Mouse (Mus musculus): Measurements from ENCODE around the gene Krtap6-5. TPM values are rescaled to one million over a fixed set of nuclear protein-coding genes. Genes with fewer than 3 reads are reported as not detected.

The Krtap6-5 gene
- not detected in 2 replicates for polyA plus RNA-seq (2015; fragmentation: Nextera tagmentation; extraction: Ambion mirVana)

GRCm38 (mm10) chr16:89047783-89048182 is at the start of gene Krtap6-5:
Gene Krtap6-5 (minus strand): TSS chr16:89047883.

DNA sequence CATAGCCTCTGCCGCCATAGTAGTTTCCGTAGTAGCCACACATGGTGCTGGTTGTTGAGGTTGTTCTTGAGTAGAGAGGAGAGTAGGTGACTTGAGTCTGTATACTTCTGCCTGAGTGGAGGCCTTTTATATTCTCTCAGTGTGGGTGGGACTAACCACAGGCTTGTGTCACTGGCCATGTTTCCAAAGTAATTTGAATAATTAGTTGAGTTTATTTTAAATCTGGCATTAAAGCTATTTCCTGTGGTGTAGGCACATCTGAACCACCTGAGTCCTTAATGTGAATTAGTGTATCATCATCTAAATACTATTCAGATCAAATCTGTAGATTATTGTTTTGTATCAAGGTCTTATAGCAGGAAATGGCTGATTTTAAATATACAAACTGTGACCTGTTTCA is 16.2 kb upstream of the Krtap6-5 start, which contains the start of gene 1110025L11Rik:
Gene 1110025L11Rik, minus strand, starts transcription at position 101 of the 400 bp plus-strand sequence.

DNA sequence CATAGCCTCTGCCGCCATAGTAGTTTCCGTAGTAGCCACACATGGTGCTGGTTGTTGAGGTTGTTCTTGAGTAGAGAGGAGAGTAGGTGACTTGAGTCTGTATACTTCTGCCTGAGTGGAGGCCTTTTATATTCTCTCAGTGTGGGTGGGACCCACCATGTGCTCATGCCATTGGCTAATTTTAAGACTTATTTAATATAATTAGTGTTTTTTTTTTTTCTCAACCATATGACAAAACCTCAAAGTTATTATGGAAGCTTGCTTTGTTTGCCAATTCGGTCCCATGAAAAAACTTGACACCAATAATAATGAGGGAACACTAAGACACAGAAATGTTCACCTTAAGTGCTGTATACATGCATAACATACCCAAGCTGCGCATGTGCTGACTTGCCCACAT is 6.3 kb downstream of the Krtap6-5 start, which contains the start of gene Gm10228:
Gene Gm10228, minus strand, starts transcription at position 101 of the 400 bp plus-strand sequence.

GRCm38 (mm10) chr16:89031399-89031798 is 16.3 kb downstream of the Krtap6-5 start, which contains the start of gene Krtap6-1:
Gene Krtap6-1 (plus strand): TSS chr16:89031699.

GRCm38 (mm10) chr16:89014984-89015383 is 32.7 kb downstream of the Krtap6-5 start, which contains the start of gene Gm10229:
Gene Gm10229 (plus strand): TSS chr16:89015284.

DNA sequence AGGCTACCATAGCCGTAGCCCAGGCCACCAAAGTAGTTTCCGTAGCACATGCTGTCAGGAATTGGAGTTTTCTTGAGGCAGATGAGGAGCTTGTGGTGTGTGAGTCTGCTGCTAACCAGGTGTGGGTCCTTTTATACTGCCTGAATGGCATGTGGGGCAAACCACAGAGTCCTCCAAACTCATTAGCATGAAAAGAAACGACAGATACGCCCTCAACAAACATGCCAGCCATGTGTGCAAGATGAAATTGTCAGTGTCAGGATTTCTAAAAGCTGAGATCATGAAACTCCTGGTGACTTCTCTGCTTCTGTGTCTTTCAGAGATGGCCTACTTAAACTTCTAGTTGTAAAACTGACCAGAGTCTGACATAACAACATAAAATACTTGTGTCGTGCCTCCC is 37.0 kb downstream of the Krtap6-5 start, which contains the start of gene Krtap22-2:
Gene Krtap22-2, minus strand, starts transcription at position 101 of the 400 bp plus-strand sequence.

Other genes starting within 250 kb of the Krtap6-5 start
- not detected in 2 replicates for gene Gm20741, start 235.7 kb downstream of the Krtap6-5 start, polyA plus RNA-seq (2015; fragmentation: Nextera tagmentation; extraction: Ambion mirVana)
- not detected in 2 replicates for gene Krtap15, start 227.7 kb downstream of the Krtap6-5 start, polyA plus RNA-seq (2015; fragmentation: Nextera tagmentation; extraction: Ambion mirVana)
- not detected in 2 replicates for gene Krtap14, start 221.7 kb downstream of the Krtap6-5 start, polyA plus RNA-seq (2015; fragmentation: Nextera tagmentation; extraction: Ambion mirVana)
- gene Krtap19-1, start 178.5 kb downstream of the Krtap6-5 start, polyA plus RNA-seq (2015; fragmentation: Nextera tagmentation; extraction: Ambion mirVana): not detected in 2 replicates
- not detected in 2 replicates for gene Krtap19-2, start 173.6 kb downstream of the Krtap6-5 start, polyA plus RNA-seq (2015; fragmentation: Nextera tagmentation; extraction: Ambion mirVana)
- not detected in 2 replicates for gene Krtap19-3, start 169.8 kb downstream of the Krtap6-5 start, polyA plus RNA-seq (2015; fragmentation: Nextera tagmentation; extraction: Ambion mirVana)
- gene Krtap19-4, start 162.8 kb downstream of the Krtap6-5 start, polyA plus RNA-seq (2015; fragmentation: Nextera tagmentation; extraction: Ambion mirVana): not detected in 2 replicates
- not detected in 2 replicates for gene Krtap19-5, start 151.4 kb downstream of the Krtap6-5 start, polyA plus RNA-seq (2015; fragmentation: Nextera tagmentation; extraction: Ambion mirVana)
- not detected in 2 replicates for gene Krtap19-9b, start 115.6 kb downstream of the Krtap6-5 start, polyA plus RNA-seq (2015; fragmentation: Nextera tagmentation; extraction: Ambion mirVana)
- not detected in 2 replicates for gene Krtap16-3, start 85.0 kb downstream of the Krtap6-5 start, polyA plus RNA-seq (2015; fragmentation: Nextera tagmentation; extraction: Ambion mirVana)
- gene Krtap22-2, start 37.1 kb downstream of the Krtap6-5 start, polyA plus RNA-seq (2015; fragmentation: Nextera tagmentation; extraction: Ambion mirVana): not detected in 2 replicates
- gene Gm10229, start 32.6 kb downstream of the Krtap6-5 start, polyA plus RNA-seq (2015; fragmentation: Nextera tagmentation; extraction: Ambion mirVana): not detected in 2 replicates
- gene Krtap6-1, start 16.2 kb downstream of the Krtap6-5 start, polyA plus RNA-seq (2015; fragmentation: Nextera tagmentation; extraction: Ambion mirVana): not detected in 2 replicates
- gene Gm10228, start 6.4 kb downstream of the Krtap6-5 start, polyA plus RNA-seq (2015; fragmentation: Nextera tagmentation; extraction: Ambion mirVana): not detected in 2 replicates
- gene 1110025L11Rik, start 16.1 kb upstream of the Krtap6-5 start, polyA plus RNA-seq (2015; fragmentation: Nextera tagmentation; extraction: Ambion mirVana): not detected in 2 replicates
- not detected in 2 replicates for gene Krtap6-3, start 36.1 kb upstream of the Krtap6-5 start, polyA plus RNA-seq (2015; fragmentation: Nextera tagmentation; extraction: Ambion mirVana)
- gene Gm6358, start 93.0 kb upstream of the Krtap6-5 start, polyA plus RNA-seq (2015; fragmentation: Nextera tagmentation; extraction: Ambion mirVana): not detected in 2 replicates
- gene Gm10061, start 103.2 kb upstream of the Krtap6-5 start, polyA plus RNA-seq (2015; fragmentation: Nextera tagmentation; extraction: Ambion mirVana): not detected in 2 replicates
- not detected in 2 replicates for gene Gm9789, start 110.1 kb upstream of the Krtap6-5 start, polyA plus RNA-seq (2015; fragmentation: Nextera tagmentation; extraction: Ambion mirVana)
- gene Gm7735, start 121.6 kb upstream of the Krtap6-5 start, polyA plus RNA-seq (2015; fragmentation: Nextera tagmentation; extraction: Ambion mirVana): not detected in 2 replicates
- gene 1110057P08Rik, start 126.9 kb upstream of the Krtap6-5 start, polyA plus RNA-seq (2015; fragmentation: Nextera tagmentation; extraction: Ambion mirVana): not detected in 2 replicates
- not detected in 2 replicates for gene Krtap20-2, start 158.0 kb upstream of the Krtap6-5 start, polyA plus RNA-seq (2015; fragmentation: Nextera tagmentation; extraction: Ambion mirVana)